Mouse (Mus musculus) ovary, postnatal 36 days (tissue): ENCODE measurements around the gene Rpl23a.
"Not testable (repeated sequence)": the region's sequence is repeated elsewhere in the genome, so short reads cannot be mapped to it uniquely, and the experiment has no call there.

Experiments used
- DNase-seq: peaks from one replicate; pipeline ENCODE4 v3.0.0; 2022; ENCODE audit warnings: low spot score, mixed read lengths

Gene Rpl23a

DNA sequence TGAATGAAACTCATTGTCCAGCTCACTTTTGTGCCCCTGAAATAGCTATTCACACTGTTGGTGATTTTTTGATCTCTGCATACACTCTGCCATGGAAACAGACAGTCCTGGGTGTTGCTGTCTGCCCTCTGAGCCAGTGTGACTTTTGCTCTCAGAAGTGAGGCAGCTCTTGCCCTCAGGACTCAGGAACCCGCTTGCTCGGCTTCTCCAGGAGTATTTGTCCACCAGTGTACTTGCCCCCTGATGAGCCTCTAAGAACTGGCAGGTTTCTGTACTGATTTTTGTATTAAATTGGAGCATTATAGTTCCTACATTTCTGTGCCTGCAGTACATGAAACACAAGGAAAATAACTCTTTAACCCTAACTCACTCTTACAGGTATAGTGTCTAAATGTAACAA lies 39.9 kb downstream of the Rpl23a start:
- no peak for DNase-seq

DNA sequence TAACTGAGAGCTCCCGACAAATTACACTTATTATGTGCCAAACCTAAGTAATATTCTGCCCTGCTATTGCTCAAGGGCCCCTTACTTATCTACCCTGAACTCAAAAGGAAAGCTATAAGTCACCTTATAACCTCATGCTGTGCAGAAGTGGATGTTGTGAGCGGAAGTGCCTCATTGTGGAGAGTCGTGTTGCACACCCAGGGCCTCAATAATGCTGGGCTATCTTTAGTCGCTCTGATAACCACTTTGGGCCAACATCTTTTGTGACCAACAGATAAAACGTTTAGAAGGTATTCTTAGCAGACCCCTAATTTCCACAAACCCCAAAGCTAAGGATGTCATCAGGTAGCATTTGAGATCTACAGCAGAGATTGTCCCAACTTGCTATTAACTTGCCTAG lies 42.7 kb downstream of the Rpl23a start:
- no peak for DNase-seq

DNA sequence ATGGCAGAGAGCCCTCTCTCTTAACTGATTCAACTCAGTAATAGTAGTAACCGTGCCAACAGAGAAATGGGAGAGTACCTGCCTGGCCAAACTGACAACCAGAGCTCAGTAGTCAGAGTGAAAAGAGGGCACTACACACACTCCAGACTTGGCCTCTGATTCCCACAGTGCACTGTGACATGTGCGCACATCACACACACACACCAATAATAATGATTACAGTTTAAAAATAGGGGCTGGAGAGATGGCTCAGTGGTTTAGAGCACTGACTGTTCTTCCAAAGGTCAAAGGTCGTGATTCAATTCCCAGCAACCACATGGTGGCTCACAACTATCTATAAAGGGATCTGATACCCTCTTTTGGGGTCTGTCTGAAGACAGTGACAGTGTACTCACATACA lies 45.4 kb downstream of the Rpl23a start:
- DNase-seq = no peak

DNA sequence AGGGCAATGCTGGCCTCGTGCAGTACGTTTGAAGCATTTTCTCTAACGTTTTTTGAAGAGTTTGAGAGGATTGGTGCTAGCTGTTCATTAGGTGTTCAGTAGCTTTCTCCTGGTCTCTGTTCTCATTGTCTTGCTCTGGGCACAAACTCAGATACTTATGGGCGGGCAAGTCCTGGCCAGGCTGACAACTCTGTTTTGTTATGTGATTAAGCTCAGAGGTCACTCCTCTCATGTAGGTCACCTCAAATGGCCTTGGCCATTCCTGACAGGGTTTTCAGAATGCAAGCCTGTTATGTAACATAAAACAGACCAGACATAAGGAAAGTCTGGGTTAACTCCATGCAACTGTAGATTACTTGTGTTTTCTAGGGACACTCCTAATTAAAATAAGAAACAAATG lies 45.8 kb downstream of the Rpl23a start:
- DNase-seq = no peak

DNA sequence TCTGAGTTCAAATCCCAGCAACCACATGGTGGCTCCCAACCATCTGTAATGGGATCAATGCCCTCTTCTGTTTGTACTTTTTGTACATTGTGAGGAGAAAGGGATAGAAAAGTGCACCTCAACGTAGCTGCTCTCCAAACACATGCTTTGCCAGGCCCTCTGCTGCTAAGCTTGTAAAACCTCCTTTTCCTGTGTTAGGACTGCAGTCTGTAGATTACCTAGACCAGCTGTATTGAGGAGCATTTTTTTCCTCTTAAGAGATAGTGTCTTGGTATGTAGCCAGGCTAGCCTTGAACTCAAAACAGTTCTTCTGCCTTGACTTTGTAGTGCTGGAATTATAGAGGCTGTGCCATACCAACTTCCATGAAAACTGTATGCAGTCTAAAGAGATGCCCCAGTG lies 47.3 kb downstream of the Rpl23a start:
- DNase-seq = no peak

DNA sequence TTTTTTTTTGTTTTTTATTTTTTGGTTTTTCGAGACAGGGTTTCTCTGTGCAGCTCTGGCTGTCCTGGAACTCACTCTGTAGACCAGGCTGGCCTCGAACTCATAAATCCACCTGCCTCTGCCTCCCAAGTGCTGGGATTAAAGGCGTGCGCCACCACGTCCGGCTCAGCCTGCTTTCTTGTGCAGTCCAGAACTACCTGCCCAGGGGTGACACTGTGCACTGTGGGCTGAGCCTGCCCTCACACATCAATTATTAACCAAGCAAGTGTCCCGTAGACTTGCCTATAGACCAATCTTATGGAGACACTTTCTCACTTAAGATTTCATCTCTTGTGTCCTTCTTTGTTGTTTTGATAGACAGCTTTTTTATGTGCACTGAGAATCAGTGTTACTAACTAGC lies 48.1 kb downstream of the Rpl23a start:
- not testable (repeated sequence) for DNase-seq

DNA sequence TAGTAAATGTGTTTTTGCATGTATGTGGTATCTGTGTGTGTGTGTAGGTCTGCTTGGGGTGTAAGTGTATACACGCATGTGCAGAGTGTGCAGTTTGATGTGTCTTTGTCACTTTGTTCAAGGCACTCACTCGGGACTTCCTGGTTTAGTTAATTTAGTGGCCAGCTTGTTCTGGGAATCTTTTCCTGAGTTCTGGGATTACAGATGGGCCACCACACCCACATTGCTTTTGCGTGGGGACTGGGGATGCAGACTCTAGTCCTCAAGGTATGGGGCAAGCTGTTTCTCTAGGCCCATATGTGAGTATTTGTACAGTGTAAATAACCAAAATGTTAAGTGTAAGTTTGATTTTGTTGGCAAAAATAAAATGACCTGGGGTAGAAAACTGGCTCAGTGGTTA lies 49.0 kb downstream of the Rpl23a start:
- no peak for DNase-seq

DNA sequence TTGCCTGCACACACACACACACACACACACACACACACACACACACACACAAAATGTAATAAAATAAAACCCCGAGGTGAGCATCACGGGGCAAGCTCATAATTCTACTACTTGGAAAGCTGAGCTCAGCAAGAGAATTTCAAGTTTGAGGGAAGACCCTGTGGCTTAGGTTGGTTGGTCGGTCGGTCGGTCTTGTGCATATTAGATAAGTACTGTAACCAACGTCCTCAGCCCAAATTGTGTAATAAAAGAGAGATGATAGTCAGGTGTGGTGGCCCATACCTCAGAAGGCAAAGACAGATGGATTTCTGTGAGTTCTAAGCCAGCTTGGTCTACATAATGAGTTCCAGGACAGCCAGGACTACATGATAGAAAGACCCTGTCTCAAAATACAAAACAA lies 49.5 kb downstream of the Rpl23a start:
- DNase-seq = no peak
